Mouse (Mus musculus): ENCODE data around the gene Hoxa3. TPM values are rescaled to one million over a fixed set of nuclear protein-coding genes. Genes with fewer than 3 reads are reported as not detected.

Gene Hoxa3
- polyA plus RNA-seq, 1 experiment from 2014 or later = 5.6 TPM

DNA sequence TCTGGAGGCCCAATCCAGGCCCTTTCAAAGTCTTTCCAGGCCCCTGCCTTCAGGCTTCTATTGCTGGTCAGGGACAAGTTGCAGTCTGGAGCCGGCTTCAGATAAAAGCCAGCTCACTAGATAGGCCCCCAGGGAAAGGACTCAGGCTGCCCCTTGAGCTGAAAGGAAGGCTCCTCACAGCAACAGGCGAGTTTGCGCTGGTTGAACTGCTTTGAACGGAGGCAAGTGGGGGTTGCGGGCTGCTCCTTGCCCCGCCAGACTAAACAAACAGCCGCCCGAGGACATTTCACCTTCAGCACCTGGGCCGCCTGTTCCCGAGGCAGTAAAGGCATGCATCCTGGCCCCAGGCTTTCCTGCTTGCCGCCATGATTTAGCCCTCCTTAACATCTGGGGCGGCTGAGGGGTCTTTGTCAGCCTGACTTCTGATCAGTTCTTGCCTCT lies 30.6 kb upstream of the Hoxa3 start:
- peak overlapping the region; percentile 83 for H3K4me2 ChIP-seq (ENCODE audit: low read depth, severe bottlenecking)
- DNase-seq (ENCODE audit: low spot score) (peak; percentile 80), ATAC-seq (ENCODE audit: insufficient number of reproducible peaks, low FRiP score, low TSS enrichment, low read depth) (no peak)
- peak overlapping the region; percentile 99 for H3K27ac ChIP-seq (replicated peaks; ENCODE audit: low read depth, low read length)
- 0% methylated on average over 12 of the region's 12 CpGs for WGBS
- no peaks in the 10 kb centered on the region for H3K36me3 ChIP-seq (ENCODE audit: control insufficient read depth, insufficient read depth, low read length)
- H3K4me3 ChIP-seq (ENCODE audit: low read depth, low read length) = peak overlapping the region; percentile 99
- peak overlapping the region; percentile 100 for H3K9ac ChIP-seq (ENCODE audit: low read length)
- H3K27me3 ChIP-seq (ENCODE audit: control insufficient read depth, insufficient read depth, low read length) = no peaks in the 10 kb centered on the region
- H3K9me3 ChIP-seq (ENCODE audit: control insufficient read depth, low read length) = no peaks in the 10 kb centered on the region
- H3K4me1 ChIP-seq (ENCODE audit: control insufficient read depth, insufficient read depth, low read length) = peaks cover 17% of the 10 kb centered on the region

DNA sequence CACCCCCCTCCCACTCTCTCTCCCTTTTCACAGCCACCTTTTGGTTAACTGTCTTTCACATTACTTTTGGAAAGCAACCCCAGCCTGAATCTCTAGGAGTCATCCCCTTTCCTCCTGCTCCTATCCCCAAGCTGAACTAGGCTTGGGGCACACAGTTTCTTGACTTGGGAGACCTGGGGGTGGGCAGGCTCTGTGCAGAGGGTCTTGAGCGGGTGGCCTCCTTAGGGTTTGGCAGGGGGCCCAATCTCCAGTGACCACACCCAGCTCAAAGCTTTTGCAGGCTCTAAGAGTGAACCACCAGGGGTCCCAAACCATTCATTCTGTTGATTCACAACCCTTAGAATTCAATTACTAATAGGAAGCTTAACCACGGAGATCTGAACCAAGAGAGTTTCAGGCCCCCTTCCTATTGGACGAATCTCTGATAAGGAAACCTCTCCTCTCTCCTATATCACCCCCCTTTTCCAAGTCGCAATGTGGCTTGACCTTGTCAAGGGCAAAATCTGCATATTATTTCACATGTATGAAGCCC lies 29.7 kb upstream of the Hoxa3 start:
- H3K27me3 ChIP-seq (ENCODE audit: control insufficient read depth, insufficient read depth, low read length) = no peaks in the 10 kb centered on the region
- peaks cover 15% of the 10 kb centered on the region for H3K4me1 ChIP-seq (ENCODE audit: control insufficient read depth, insufficient read depth, low read length)
- H3K9ac ChIP-seq (ENCODE audit: low read length) = peak overlapping the region; percentile 100
- peak overlapping the region; percentile 99 for H3K4me3 ChIP-seq (ENCODE audit: low read depth, low read length)
- 2% methylated on average over 4 of the region's 4 CpGs for WGBS
- H3K9me3 ChIP-seq (ENCODE audit: control insufficient read depth, low read length) = no peaks in the 10 kb centered on the region
- no peak for DNase-seq (ENCODE audit: low spot score)
- no peak for ATAC-seq (ENCODE audit: insufficient number of reproducible peaks, low FRiP score, low TSS enrichment, low read depth)
- H3K27ac ChIP-seq (replicated peaks; ENCODE audit: low read depth, low read length) = peak overlapping the region; percentile 99
- no peaks in the 10 kb centered on the region for H3K36me3 ChIP-seq (ENCODE audit: control insufficient read depth, insufficient read depth, low read length)
- H3K4me2 ChIP-seq (ENCODE audit: low read depth, severe bottlenecking) = peak overlapping the region; percentile 83

DNA sequence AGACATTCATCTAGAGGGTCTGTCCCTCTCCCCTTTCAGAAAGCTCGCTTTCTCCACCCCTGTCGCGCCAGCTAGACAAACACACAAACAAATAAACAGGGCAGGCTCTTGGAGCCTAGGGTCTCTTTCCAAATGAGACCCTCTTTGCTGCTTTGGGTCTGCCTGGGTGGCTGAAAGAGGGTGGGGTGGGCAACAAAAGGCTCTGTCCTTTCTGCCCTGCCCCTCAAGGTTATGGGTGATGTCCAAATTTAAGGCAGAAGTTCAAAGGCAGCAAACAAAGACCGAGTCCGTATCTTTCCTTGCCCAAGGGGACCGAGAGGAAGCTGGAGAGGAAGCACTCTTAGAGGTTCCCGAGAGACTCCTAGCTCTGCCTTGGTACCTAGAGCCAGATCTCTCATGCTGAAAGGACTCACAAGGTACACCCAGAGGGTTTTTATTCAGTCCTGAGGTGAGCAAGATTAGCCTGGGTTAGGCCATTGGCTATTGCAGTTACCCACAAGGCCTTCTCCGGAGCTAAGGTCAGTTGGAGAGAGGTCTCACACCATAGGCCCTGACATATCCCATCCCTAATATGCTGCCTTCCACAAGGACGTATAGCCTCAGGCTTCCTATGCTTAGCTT lies 28.0 kb upstream of the Hoxa3 start:
- peak overlapping the region; percentile 99 for H3K27ac ChIP-seq (replicated peaks; ENCODE audit: low read depth, low read length)
- ATAC-seq (ENCODE audit: insufficient number of reproducible peaks, low FRiP score, low TSS enrichment, low read depth) = no peak
- no peaks in the 10 kb centered on the region for H3K9me3 ChIP-seq (ENCODE audit: control insufficient read depth, low read length)
- peak; percentile 68 for DNase-seq (ENCODE audit: low spot score)
- no peaks in the 10 kb centered on the region for H3K36me3 ChIP-seq (ENCODE audit: control insufficient read depth, insufficient read depth, low read length)
- peak overlapping the region; percentile 99 for H3K4me3 ChIP-seq (ENCODE audit: low read depth, low read length)
- H3K9ac ChIP-seq (ENCODE audit: low read length) = peak overlapping the region; percentile 100
- WGBS = 2% methylated on average over 9 of the region's 9 CpGs
- no peaks in the 10 kb centered on the region for H3K27me3 ChIP-seq (ENCODE audit: control insufficient read depth, insufficient read depth, low read length)
- H3K4me2 ChIP-seq (ENCODE audit: low read depth, severe bottlenecking) = peak overlapping the region; percentile 83
- H3K4me1 ChIP-seq (ENCODE audit: control insufficient read depth, insufficient read depth, low read length) = peaks cover 15% of the 10 kb centered on the region

DNA sequence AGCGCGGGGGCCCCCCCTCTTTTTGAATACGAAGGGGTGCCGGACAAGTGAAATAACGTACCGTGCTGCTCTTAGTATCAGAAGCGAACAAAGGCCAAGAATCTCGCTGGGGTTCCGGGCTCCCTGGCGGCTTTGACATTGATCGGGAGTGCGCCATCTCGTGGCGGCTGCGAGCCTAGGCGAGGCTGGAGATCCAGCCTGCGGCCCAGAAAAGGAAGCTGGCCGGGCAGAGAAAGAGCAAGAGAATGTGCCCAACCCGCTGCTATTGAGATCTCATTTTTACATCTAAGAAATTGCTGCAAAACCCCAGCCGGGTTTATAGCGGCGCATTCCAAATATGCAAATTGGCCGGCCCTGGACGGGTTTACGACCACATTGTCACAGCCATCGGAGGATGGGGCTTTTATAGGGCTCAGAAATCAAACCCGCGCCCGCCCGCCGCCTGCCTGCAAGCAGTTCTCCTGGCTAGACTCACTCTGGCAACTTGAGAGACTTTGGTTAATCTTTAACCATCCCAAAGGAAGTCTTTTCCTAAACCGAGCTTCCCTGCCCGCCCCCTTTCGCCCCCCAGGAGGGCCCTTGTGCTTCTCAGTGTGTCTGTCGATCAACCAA lies 27.4 kb upstream of the Hoxa3 start, which contains the start of gene Hoxa10:
Hoxa10 (minus strand) TSS at position 466 of the 612 bp plus-strand sequence.
- Histone ChIP-seq H3K4me3 (ENCODE audit: low read depth, low read length) (peak within 1 kb of the TSS; percentile 99), H3K9ac (ENCODE audit: low read length) (peak within 1 kb of the TSS; percentile 100), H3K27me3 (ENCODE audit: control insufficient read depth, insufficient read depth, low read length) (no peaks in the 10 kb centered on the region), H3K27ac (replicated peaks; ENCODE audit: low read depth, low read length) (peak within 1 kb of the TSS; percentile 99), H3K4me2 (ENCODE audit: low read depth, severe bottlenecking) (peak within 1 kb of the TSS; percentile 83), H3K9me3 (ENCODE audit: control insufficient read depth, low read length) (no peaks in the 10 kb centered on the region), H3K4me1 (ENCODE audit: control insufficient read depth, insufficient read depth, low read length) (peaks cover 15% of the 10 kb centered on the region), H3K36me3 (ENCODE audit: control insufficient read depth, insufficient read depth, low read length) (no peaks in the 10 kb centered on the region)
- no peak for DNase-seq (ENCODE audit: low spot score)
- under 1% methylated on average over 35 of the region's 35 CpGs for WGBS
- peak; percentile 45 for ATAC-seq (ENCODE audit: insufficient number of reproducible peaks, low FRiP score, low TSS enrichment, low read depth)

DNA sequence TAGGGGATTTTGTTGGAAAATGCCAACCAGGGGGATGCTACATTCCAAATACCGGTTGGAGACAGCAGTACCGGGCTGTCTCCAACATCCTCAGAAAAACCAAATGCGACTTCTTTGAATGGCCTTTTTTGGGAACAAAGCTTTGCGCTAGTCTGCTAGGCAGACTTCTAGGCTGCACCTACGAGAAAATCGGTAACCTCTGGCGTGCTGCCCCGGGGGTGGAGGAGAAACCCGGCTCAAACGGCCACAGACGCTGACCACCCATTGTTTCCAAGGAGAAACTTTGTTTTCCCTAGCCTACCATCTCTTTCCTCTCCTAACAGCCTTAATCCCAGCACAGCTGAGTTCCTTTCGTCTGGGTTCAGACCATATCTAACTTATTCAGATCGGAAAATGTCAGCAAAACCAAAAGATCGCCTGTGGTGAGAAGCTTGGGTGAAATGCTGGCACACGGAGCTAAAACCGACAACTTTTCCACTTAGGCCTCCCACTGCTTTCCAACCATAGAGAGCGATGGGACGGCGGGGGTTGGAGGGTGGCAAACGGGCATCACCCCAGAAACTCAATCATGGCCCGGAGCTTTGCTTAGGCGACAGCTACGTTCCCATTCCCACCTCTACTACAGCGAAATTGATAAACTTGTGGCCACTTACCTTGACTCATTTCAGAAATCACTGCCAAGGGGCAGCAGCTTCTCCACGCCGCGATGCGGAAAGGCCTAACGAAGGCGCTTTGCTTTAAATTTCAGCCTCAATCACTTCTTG lies 26.7 kb upstream of the Hoxa3 start:
- peak overlapping the region; percentile 99 for H3K4me3 ChIP-seq (ENCODE audit: low read depth, low read length)
- under 1% methylated on average over 30 of the region's 30 CpGs for WGBS
- no peak for ATAC-seq (ENCODE audit: insufficient number of reproducible peaks, low FRiP score, low TSS enrichment, low read depth)
- H3K9me3 ChIP-seq (ENCODE audit: control insufficient read depth, low read length) = no peaks in the 10 kb centered on the region
- no peaks in the 10 kb centered on the region for H3K27me3 ChIP-seq (ENCODE audit: control insufficient read depth, insufficient read depth, low read length)
- H3K27ac ChIP-seq (replicated peaks; ENCODE audit: low read depth, low read length) = peak overlapping the region; percentile 99
- peak overlapping the region; percentile 83 for H3K4me2 ChIP-seq (ENCODE audit: low read depth, severe bottlenecking)
- no peaks in the 10 kb centered on the region for H3K36me3 ChIP-seq (ENCODE audit: control insufficient read depth, insufficient read depth, low read length)
- H3K4me1 ChIP-seq (ENCODE audit: control insufficient read depth, insufficient read depth, low read length) = peaks cover 15% of the 10 kb centered on the region
- peak overlapping the region; percentile 100 for H3K9ac ChIP-seq (ENCODE audit: low read length)
- DNase-seq (ENCODE audit: low spot score) = peak; percentile 73

DNA sequence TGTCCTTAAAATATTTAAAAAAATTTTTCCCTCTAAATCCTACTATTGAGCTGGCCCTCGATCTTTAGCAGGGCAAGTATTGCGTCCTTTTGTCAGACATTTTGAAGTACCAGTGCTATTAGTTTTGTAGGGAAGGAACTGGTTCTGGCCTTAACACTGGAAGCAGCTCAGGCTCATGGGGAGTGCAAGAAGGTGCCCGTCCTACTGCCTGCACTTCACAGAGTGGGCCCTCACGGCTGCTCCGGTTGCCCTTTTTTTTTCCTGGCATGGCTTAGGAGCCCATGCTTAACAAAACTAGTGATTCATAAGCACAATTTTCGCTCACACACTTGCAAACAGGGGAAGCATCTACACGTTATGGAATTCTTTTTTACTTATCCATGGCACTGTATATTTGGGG lies 25.8 kb upstream of the Hoxa3 start:
- peak overlapping the region; percentile 100 for H3K9ac ChIP-seq (ENCODE audit: low read length)
- H3K9me3 ChIP-seq (ENCODE audit: control insufficient read depth, low read length) = no peaks in the 10 kb centered on the region
- H3K4me3 ChIP-seq (ENCODE audit: low read depth, low read length) = peak overlapping the region; percentile 99
- H3K27ac ChIP-seq (replicated peaks; ENCODE audit: low read depth, low read length) = peak overlapping the region; percentile 99
- DNase-seq (ENCODE audit: low spot score) = peak; percentile 75
- no peaks in the 10 kb centered on the region for H3K27me3 ChIP-seq (ENCODE audit: control insufficient read depth, insufficient read depth, low read length)
- ATAC-seq (ENCODE audit: insufficient number of reproducible peaks, low FRiP score, low TSS enrichment, low read depth) = no peak
- H3K4me2 ChIP-seq (ENCODE audit: low read depth, severe bottlenecking) = peak overlapping the region; percentile 75
- WGBS = 0% methylated on average over 7 of the region's 7 CpGs
- peaks cover 1% of the 10 kb centered on the region; the same call in 1 of the 2 replicates for H3K36me3 ChIP-seq (ENCODE audit: control insufficient read depth, insufficient read depth, low read length)
- peaks cover 15% of the 10 kb centered on the region for H3K4me1 ChIP-seq (ENCODE audit: control insufficient read depth, insufficient read depth, low read length)

DNA sequence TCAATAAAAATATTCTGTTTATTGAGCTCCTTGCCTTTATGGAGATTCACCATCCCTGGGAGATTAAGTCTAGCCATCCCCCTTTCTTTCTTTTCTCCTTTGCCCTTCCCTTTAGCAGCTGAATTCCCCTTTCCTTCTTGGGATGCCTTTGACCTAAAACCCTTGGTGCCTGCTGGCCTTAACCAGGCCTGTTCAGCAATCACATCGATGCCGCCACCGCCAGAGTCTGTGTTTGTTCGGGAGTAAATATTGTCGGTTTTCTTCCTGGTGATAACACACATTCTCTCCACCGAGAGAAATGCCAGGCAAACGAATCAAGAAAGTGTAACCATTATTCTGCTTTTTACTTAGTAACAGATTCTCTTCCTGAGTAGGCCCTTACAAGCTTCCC lies 25.0 kb upstream of the Hoxa3 start:
- peaks cover 2% of the 10 kb centered on the region; the same call in 1 of the 2 replicates for H3K36me3 ChIP-seq (ENCODE audit: control insufficient read depth, insufficient read depth, low read length)
- H3K9me3 ChIP-seq (ENCODE audit: control insufficient read depth, low read length) = no peaks in the 10 kb centered on the region
- peaks cover 12% of the 10 kb centered on the region for H3K4me1 ChIP-seq (ENCODE audit: control insufficient read depth, insufficient read depth, low read length)
- peak overlapping the region; percentile 99 for H3K27ac ChIP-seq (replicated peaks; ENCODE audit: low read depth, low read length)
- DNase-seq (ENCODE audit: low spot score) (peak; percentile 69), ATAC-seq (ENCODE audit: insufficient number of reproducible peaks, low FRiP score, low TSS enrichment, low read depth) (no peak)
- H3K4me2 ChIP-seq (ENCODE audit: low read depth, severe bottlenecking) = peak overlapping the region; percentile 75
- H3K4me3 ChIP-seq (ENCODE audit: low read depth, low read length) = peak overlapping the region; percentile 99
- H3K27me3 ChIP-seq (ENCODE audit: control insufficient read depth, insufficient read depth, low read length) = no peaks in the 10 kb centered on the region
- 0% methylated on average over 7 of the region's 7 CpGs for WGBS
- H3K9ac ChIP-seq (ENCODE audit: low read length) = peak overlapping the region; percentile 100
